Mouse (Mus musculus) forebrain, embryonic 16.5 days (tissue): ENCODE results near the gene Ube2c. TPM values are rescaled to one million over a fixed set of nuclear protein-coding genes. Genes with fewer than 3 reads are reported as not detected.
A peak's percentile ranks its signal among the peaks of the same experiment; 100 is the strongest.

Experiments
- ATAC-seq: fragments of 200-750 bp; cut with Nextera tagmentation; 2 replicates; pipeline ENCODE4 v1.8.0; 2017; ENCODE audit warnings: mild to moderate bottlenecking, moderate library complexity
- H3K27ac ChIP-seq: fragments of 300-500 bp; sonication (generic); 2 replicates; pipeline ENCODE4 v1.5.1; 2014; ENCODE audit warnings: low read length, control low read depth
- H3K27me3 ChIP-seq: fragments of 300-500 bp; sonication (generic); replicated peaks from 2 replicates; pipeline ENCODE4 v1.6.1; 2014; ENCODE audit warnings: low read length; ENCODE audit not compliant: control insufficient read depth, insufficient read depth
- H3K36me3 ChIP-seq: fragments of 300-500 bp; sonication (generic); 2 replicates; pipeline ENCODE4 v1.6.1; 2014; ENCODE audit not compliant: control insufficient read depth, insufficient read depth
- H3K4me1 ChIP-seq: fragments of 300-500 bp; sonication (generic); replicated peaks from 2 replicates; pipeline ENCODE4 v1.6.1; 2014; ENCODE audit warnings: low read length; ENCODE audit not compliant: control insufficient read depth, insufficient read depth
- H3K4me2 ChIP-seq: fragments of 300-500 bp; sonication (generic); 2 replicates; pipeline ENCODE4 v1.6.1; 2014; ENCODE audit warnings: mild to moderate bottlenecking, low read length, control low read depth
- H3K4me3 ChIP-seq: fragments of 300-500 bp; sonication (generic); replicated peaks from 2 replicates; pipeline ENCODE4 v1.5.1; 2014; ENCODE audit warnings: mild to moderate bottlenecking, low read length, control low read depth
- H3K9ac ChIP-seq: fragments of 300-500 bp; sonication (generic); replicated peaks from 2 replicates; pipeline ENCODE4 v1.6.1; 2014; ENCODE audit warnings: low read depth, low read length, control low read depth
- H3K9me3 ChIP-seq: fragments of 300-500 bp; sonication (generic); 2 replicates; pipeline ENCODE4 v1.6.1; 2016; ENCODE audit warnings: low read length; ENCODE audit not compliant: control insufficient read depth
- WGBS: fragments of 180-500 bp; shearing (Covaris S2); extraction: QIAGEN DNeasy Blood & Tissue Kit; methylation state at CpG from one replicate; pipeline ENCODE4 v1.1.7; 2014; 5-methylcytosine and 5-hydroxymethylcytosine counted together
- polyA plus RNA-seq: library from polyadenylated mRNA; unstranded; fragments of >200 nt; fragmentation: Nextera tagmentation; extraction: Ambion mirVana; gene quantifications from 2 replicates; pipeline ENCODE4 v1.2.1, GENCODE M21; 2015

The Ube2c gene
- polyA plus RNA-seq, 1 experiment from 2014 or later, result 148 TPM

DNA sequence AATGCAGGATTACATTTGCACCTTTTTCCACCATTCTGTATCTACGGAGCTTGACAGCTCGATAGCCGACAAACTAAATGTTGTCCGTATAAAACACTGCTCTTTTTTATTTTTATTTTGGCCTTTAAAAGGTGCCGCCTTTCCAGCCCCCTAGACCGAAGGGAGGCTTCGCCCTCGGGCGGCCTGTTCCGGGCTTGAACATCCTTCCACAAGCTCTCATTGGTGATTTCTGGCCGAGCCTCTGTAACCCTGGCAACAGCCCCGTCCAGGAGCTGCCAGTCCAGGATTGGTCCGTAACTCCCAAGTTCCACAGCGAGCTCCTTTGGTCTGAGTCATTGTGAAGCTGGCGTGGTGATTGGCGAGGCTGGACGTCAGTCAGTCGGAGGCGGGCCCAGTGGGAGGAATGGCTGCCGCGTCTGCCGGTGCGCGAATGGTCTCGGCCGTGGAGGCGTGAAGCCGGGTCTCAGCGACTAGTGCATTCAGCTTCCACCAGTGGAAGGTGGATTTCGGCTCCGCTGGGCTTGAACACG lies 53.0 kb downstream of the Ube2c start, which contains the start of gene Zswim1:
Gene Zswim1, plus strand, starts transcription at position 51 of the 530 bp plus-strand sequence.
- under 1% methylated on average over 32 of the region's 32 CpGs for WGBS
- Histone ChIP-seq H3K27me3 (no peaks in the 10 kb centered on the region), H3K4me1 (peaks cover 14% of the 10 kb centered on the region), H3K9me3 (no peaks in the 10 kb centered on the region), H3K9ac (peak within 1 kb of the TSS; percentile 73), H3K36me3 (peaks cover 23% of the 10 kb centered on the region), H3K27ac (peak within 1 kb of the TSS; percentile 83), H3K4me2 (peak within 1 kb of the TSS; percentile 65), H3K4me3 (peak within 1 kb of the TSS; percentile 67)
- ATAC-seq, result peak; percentile 100

DNA sequence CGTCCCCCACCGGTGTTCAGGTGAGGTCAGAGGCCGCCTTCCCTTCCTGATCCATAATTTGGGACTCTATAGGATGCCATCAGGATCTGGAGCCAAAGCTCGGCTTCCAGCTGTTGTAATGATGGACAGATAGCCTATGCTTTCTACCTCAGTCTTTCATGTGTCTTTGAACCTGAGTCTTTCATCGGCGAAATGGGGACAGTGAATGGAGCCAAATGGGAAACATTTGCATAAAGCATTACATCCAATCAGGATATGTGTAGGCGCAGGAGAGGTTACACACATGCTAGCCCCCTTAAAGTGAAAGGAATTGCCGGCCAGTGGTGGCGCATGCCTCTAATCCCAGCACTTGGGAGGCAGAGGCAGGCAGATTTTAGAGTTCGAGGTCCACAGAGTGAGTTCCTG lies 53.5 kb downstream of the Ube2c start:
- no peaks in the 10 kb centered on the region for H3K27me3 ChIP-seq
- H3K4me1 ChIP-seq, result peaks cover 14% of the 10 kb centered on the region
- peak overlapping the region; percentile 65 for H3K4me2 ChIP-seq
- WGBS, result 3% methylated on average over 10 of the region's 10 CpGs
- peak overlapping the region; percentile 83 for H3K27ac ChIP-seq
- H3K9ac ChIP-seq, result peak overlapping the region; percentile 73
- no peaks in the 10 kb centered on the region for H3K9me3 ChIP-seq
- peak overlapping the region; percentile 67 for H3K4me3 ChIP-seq
- peaks cover 27% of the 10 kb centered on the region for H3K36me3 ChIP-seq
- ATAC-seq, result peak; percentile 64

DNA sequence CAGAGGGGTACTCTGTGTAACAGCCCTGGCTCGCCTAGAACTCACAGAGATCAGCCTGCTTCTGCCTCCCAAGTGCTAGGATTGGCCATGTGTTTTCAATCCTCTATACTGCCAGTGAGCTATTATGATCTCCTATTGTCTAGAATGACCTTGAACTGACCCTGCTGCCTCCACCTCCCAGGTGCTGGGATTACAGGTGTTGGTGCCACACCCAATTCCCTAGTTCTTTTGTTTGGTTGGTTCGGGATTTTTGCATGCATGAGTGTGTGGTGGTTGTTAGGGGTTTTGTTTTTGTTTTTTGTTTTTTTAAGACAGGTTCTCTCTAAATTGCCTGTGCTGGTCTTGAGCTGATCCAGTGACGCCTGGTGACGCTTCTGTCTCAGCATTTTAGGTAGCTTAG lies 54.3 kb downstream of the Ube2c start:
- Histone ChIP-seq H3K9me3 (no peaks in the 10 kb centered on the region), H3K9ac (no peak overlapping the region), H3K4me1 (peaks cover 14% of the 10 kb centered on the region), H3K27me3 (no peaks in the 10 kb centered on the region), H3K4me2 (peak overlapping the region; percentile 65), H3K27ac (no peak overlapping the region), H3K36me3 (peaks cover 28% of the 10 kb centered on the region), H3K4me3 (no peak overlapping the region)
- no peak for ATAC-seq
- WGBS, result 93% methylated on average over 4 of the region's 4 CpGs

DNA sequence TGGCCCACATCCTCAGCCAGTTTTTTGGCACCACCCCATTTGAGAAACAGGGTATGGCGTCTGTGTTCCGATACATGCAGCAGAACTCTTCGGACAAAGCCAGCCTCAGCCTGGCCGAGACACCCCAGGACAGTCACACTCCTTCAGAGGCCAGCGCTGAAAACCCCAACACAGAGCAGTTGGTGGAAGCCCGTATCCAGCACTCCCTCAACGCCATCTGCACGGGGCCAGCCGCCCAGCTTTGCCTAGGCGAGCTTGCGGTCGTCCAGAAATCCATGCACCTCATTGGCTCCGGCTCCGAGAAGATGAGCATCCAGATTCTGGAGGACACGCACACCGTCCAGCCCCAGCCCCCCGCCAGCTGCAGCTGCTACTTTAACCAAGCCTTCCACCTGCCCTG lies 55.8 kb downstream of the Ube2c start:
- H3K9me3 ChIP-seq, result no peaks in the 10 kb centered on the region
- H3K4me1 ChIP-seq, result peaks cover 14% of the 10 kb centered on the region
- H3K36me3 ChIP-seq, result peaks cover 25% of the 10 kb centered on the region
- H3K4me2 ChIP-seq, result no peak overlapping the region
- no peak overlapping the region for H3K9ac ChIP-seq
- H3K4me3 ChIP-seq, result no peak overlapping the region
- 96% methylated on average over 17 of the region's 17 CpGs for WGBS
- no peak for ATAC-seq
- no peak overlapping the region for H3K27ac ChIP-seq
- H3K27me3 ChIP-seq, result no peaks in the 10 kb centered on the region

DNA sequence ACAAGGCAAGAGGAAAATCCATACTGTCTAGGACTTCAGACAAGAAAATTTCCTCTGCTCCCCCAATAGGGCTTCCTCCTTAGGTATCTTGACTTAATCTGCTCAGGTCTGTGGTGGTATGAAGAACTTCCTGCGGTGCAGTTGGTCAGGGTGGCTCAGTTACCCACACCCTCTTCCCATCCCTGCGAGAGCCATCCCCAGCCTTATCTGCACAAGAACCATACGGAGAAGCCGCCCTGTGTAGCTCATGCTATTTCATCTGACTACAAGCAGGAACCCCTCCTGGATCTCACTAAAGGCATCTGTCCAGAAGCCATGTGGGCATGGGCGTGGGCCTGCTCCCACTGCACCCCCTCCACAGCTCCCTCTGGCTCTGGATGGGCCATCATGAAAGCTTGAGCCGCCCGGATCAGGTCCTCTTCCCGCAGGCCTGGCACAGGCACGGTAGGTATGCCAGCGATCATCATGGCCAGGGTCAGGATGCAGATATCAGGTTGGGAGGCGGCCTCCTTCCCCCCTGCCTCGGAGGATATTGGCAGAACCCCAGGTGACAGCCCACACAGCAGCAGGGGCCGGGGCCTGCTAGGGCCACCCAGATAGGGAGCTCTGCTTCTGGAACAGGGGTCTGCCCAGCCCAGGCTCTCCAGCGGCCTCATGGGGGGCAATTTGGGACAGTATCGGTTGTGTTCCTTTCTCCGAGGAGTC lies 57.6 kb downstream of the Ube2c start:
- H3K4me2 ChIP-seq, result no peak overlapping the region
- H3K4me3 ChIP-seq, result no peak overlapping the region
- no peak overlapping the region for H3K9ac ChIP-seq
- H3K27me3 ChIP-seq, result no peaks in the 10 kb centered on the region
- no peak overlapping the region for H3K27ac ChIP-seq
- peaks cover 21% of the 10 kb centered on the region; the same call in 1 of the 2 replicates for H3K36me3 ChIP-seq
- 89% methylated on average over 16 of the region's 16 CpGs for WGBS
- peaks cover 11% of the 10 kb centered on the region for H3K4me1 ChIP-seq
- no peak for ATAC-seq
- H3K9me3 ChIP-seq, result no peaks in the 10 kb centered on the region

Other genes starting within 250 kb of the Ube2c start
- gene Wfdc2, start 207.5 kb upstream of the Ube2c start, polyA plus RNA-seq, result 1.4 and 3.0 TPM in 2 replicates
- gene Spint3, start 196.4 kb upstream of the Ube2c start, polyA plus RNA-seq, result not detected in 2 replicates
- gene Wfdc6a, start 184.5 kb upstream of the Ube2c start, polyA plus RNA-seq, result not detected in 2 replicates
- gene Eppin, start 176.3 kb upstream of the Ube2c start, polyA plus RNA-seq, result not detected in 2 replicates
- not detected in 2 replicates for gene Wfdc6b, start 156.4 kb upstream of the Ube2c start, polyA plus RNA-seq
- gene Wfdc8, start 156.3 kb upstream of the Ube2c start, polyA plus RNA-seq, result not detected in 2 replicates
- gene Wfdc16, start 131.1 kb upstream of the Ube2c start, polyA plus RNA-seq, result not detected in 2 replicates
- gene Wfdc10, start 113.9 kb upstream of the Ube2c start, polyA plus RNA-seq, result not detected in 2 replicates
- gene Wfdc9, start 113.3 kb upstream of the Ube2c start, polyA plus RNA-seq, result not detected in 2 replicates
- not detected in 2 replicates for gene Wfdc11, start 95.8 kb upstream of the Ube2c start, polyA plus RNA-seq
- not detected in 2 replicates for gene Wfdc13, start 84.8 kb upstream of the Ube2c start, polyA plus RNA-seq
- gene Spint4, start 71.4 kb upstream of the Ube2c start, polyA plus RNA-seq, result not detected in 2 replicates
- gene Spint5, start 54.6 kb upstream of the Ube2c start, polyA plus RNA-seq, result not detected in 2 replicates
- 1.4 and 1.7 TPM in 2 replicates for gene Wfdc3, start 24.0 kb upstream of the Ube2c start, polyA plus RNA-seq
- gene Dnttip1, start 23.9 kb upstream of the Ube2c start, polyA plus RNA-seq, result 67.5 and 72.9 TPM in 2 replicates
- 1.1 TPM in 1 of 2 replicates, not detected in the other for gene Tnnc2, start 10.1 kb downstream of the Ube2c start, polyA plus RNA-seq
- 26.0 and 35.6 TPM in 2 replicates for gene Snx21, start 15.9 kb downstream of the Ube2c start, polyA plus RNA-seq
- 16.3 and 19.3 TPM in 2 replicates for gene Acot8, start 35.0 kb downstream of the Ube2c start, polyA plus RNA-seq
- 14.8 and 15.4 TPM in 2 replicates for gene Zswim3, start 35.2 kb downstream of the Ube2c start, polyA plus RNA-seq
- gene Zswim1, start 52.8 kb downstream of the Ube2c start, polyA plus RNA-seq, result 24.2 and 26.8 TPM in 2 replicates
- 0.47 TPM in 1 of 2 replicates, not detected in the other for gene Spata25, start 58.6 kb downstream of the Ube2c start, polyA plus RNA-seq
- gene Ctsa, start 63.0 kb downstream of the Ube2c start, polyA plus RNA-seq, result 98.9 and 102 TPM in 2 replicates
- gene Neurl2, start 63.6 kb downstream of the Ube2c start, polyA plus RNA-seq, result 5.9 and 7.0 TPM in 2 replicates
- 45.7 and 63.9 TPM in 2 replicates for gene Pltp, start 87.8 kb downstream of the Ube2c start, polyA plus RNA-seq
- 79.3 and 93.7 TPM in 2 replicates for gene Pcif1, start 109.4 kb downstream of the Ube2c start, polyA plus RNA-seq
- 16.2 and 19.9 TPM in 2 replicates for gene Zfp335, start 141.9 kb downstream of the Ube2c start, polyA plus RNA-seq
- gene Mmp9, start 170.9 kb downstream of the Ube2c start, polyA plus RNA-seq, result 16.9 and 20.6 TPM in 2 replicates
- 13.1 and 22.4 TPM in 2 replicates for gene Slc12a5, start 190.9 kb downstream of the Ube2c start, polyA plus RNA-seq